Comparison of ENCODE assay signal across 8 mouse cellular contexts in genomic region chr4:126754231-126754611, GRCm38 (mm10). TPM values are rescaled to one million over a fixed set of nuclear protein-coding genes. Genes with fewer than 3 reads are reported as not detected.
A peak's percentile ranks its signal among the peaks of the same experiment; 100 is the strongest.
DNase-seq lines count a peak whose midpoint lies in the region; ATAC-seq lines count a peak whose summit lies in the region.

No protein-coding gene starts in this region.

- H3K9me3 ChIP-seq in lung, embryonic 16.5 days (ENCODE audit: control insufficient read depth, low read length), result no peaks in the 10 kb centered on the region
- no peaks in the 10 kb centered on the region for H3K9me3 ChIP-seq in embryonic facial prominence, embryonic 15.5 days (replicated peaks)
- no peaks in the 10 kb centered on the region for H3K9me3 ChIP-seq in intestine, embryonic 16.5 days (ENCODE audit: control insufficient read depth, low read length)
- no peaks in the 10 kb centered on the region for H3K9me3 ChIP-seq in neural tube, embryonic 14.5 days (ENCODE audit: control insufficient read depth, low read length)

- no peak for ATAC-seq in lung, embryonic 16.5 days (ENCODE audit: low read depth)
- ATAC-seq in embryonic facial prominence, embryonic 15.5 days (ENCODE audit: insufficient number of reproducible peaks, low FRiP score, low TSS enrichment, low read depth), result no peak
- ATAC-seq in intestine, embryonic 16.5 days, result no peak
- no peak for ATAC-seq in neural tube, embryonic 14.5 days (ENCODE audit: low read depth)
- ATAC-seq in monocyte, adult 5-6 weeks (replicated peaks; ENCODE audit: insufficient number of reproducible peaks, low FRiP score, low TSS enrichment, poor library complexity, severe bottlenecking), result no peak

- 1% methylated on average over 12 of the region's 12 CpGs for WGBS in lung, embryonic 16.5 days
- under 1% methylated on average over 12 of the region's 12 CpGs for WGBS in embryonic facial prominence, embryonic 15.5 days
- WGBS in intestine, embryonic 16.5 days, result 2% methylated on average over 12 of the region's 12 CpGs
- 2% methylated on average over 12 of the region's 12 CpGs for WGBS in neural tube, embryonic 14.5 days

- H3K36me3 ChIP-seq in lung, embryonic 16.5 days (ENCODE audit: control insufficient read depth, insufficient read depth, low read length), result peaks cover 3% of the 10 kb centered on the region
- peaks cover 21% of the 10 kb centered on the region for H3K36me3 ChIP-seq in embryonic facial prominence, embryonic 15.5 days
- H3K36me3 ChIP-seq in intestine, embryonic 16.5 days (ENCODE audit: control insufficient read depth, insufficient read depth, low read length), result 0 out of 2 replicates have a peak, but pooled peaks cover 2% of the 10 kb centered on the region
- peaks cover 10% of the 10 kb centered on the region; the same call in 1 of the 2 replicates for H3K36me3 ChIP-seq in neural tube, embryonic 14.5 days (ENCODE audit: control insufficient read depth, insufficient read depth, low read length)

- peak overlapping the region; percentile 63 for H3K4me2 ChIP-seq in lung, embryonic 16.5 days (ENCODE audit: low read depth, low read length)
- peak overlapping the region; percentile 98 for H3K4me2 ChIP-seq in embryonic facial prominence, embryonic 15.5 days (replicated peaks)
- peak overlapping the region; percentile 61 for H3K4me2 ChIP-seq in intestine, embryonic 16.5 days (ENCODE audit: low read depth, low read length)
- H3K4me2 ChIP-seq in neural tube, embryonic 14.5 days (ENCODE audit: low read depth, low read length), result peak overlapping the region; percentile 62

- peak overlapping the region; percentile 93 for H3K27ac ChIP-seq in lung, embryonic 16.5 days (ENCODE audit: low read length)
- H3K27ac ChIP-seq in embryonic facial prominence, embryonic 15.5 days (replicated peaks), result peak overlapping the region; percentile 98
- peak overlapping the region; percentile 97 for H3K27ac ChIP-seq in intestine, embryonic 16.5 days (ENCODE audit: low read length)
- peak overlapping the region; percentile 96 for H3K27ac ChIP-seq in neural tube, embryonic 14.5 days (ENCODE audit: low read depth, low read length)

- H3K4me1 ChIP-seq in lung, embryonic 16.5 days (replicated peaks; ENCODE audit: control insufficient read depth, insufficient read depth, low read length), result peaks cover 35% of the 10 kb centered on the region
- H3K4me1 ChIP-seq in embryonic facial prominence, embryonic 15.5 days, result peaks cover 45% of the 10 kb centered on the region
- H3K4me1 ChIP-seq in intestine, embryonic 16.5 days (ENCODE audit: control insufficient read depth, insufficient read depth, low read length), result peaks cover 28% of the 10 kb centered on the region
- H3K4me1 ChIP-seq in neural tube, embryonic 14.5 days (ENCODE audit: control insufficient read depth, insufficient read depth, low read length), result peaks cover 36% of the 10 kb centered on the region

- H3K4me3 ChIP-seq in lung, embryonic 16.5 days (ENCODE audit: low read length), result peak overlapping the region; percentile 73
- H3K4me3 ChIP-seq in embryonic facial prominence, embryonic 15.5 days (replicated peaks), result peak overlapping the region; percentile 91
- H3K4me3 ChIP-seq in intestine, embryonic 16.5 days (ENCODE audit: low read length), result peak overlapping the region; percentile 96
- H3K4me3 ChIP-seq in neural tube, embryonic 14.5 days (ENCODE audit: low read depth, low read length), result peak overlapping the region; percentile 67

- DNase-seq in lung, postnatal 25 days (ENCODE audit: low spot score), result no peak
- DNase-seq in adrenal gland, postnatal 10 days, result no peak
- DNase-seq in left cerebral cortex, postnatal 25 days (ENCODE audit: low spot score in 2 of 2), result no peak

- peak overlapping the region; percentile 80 for H3K9ac ChIP-seq in lung, embryonic 16.5 days (ENCODE audit: low read length)
- H3K9ac ChIP-seq in embryonic facial prominence, embryonic 15.5 days, result peak overlapping the region; percentile 82
- peak overlapping the region; percentile 94 for H3K9ac ChIP-seq in intestine, embryonic 16.5 days (ENCODE audit: low read depth, low read length)
- H3K9ac ChIP-seq in neural tube, embryonic 14.5 days (replicated peaks; ENCODE audit: low read depth, low read length), result peak overlapping the region; percentile 69

- intact Hi-C loops in left cerebral cortex, postnatal 25 days (cut with DNase I), result loop anchor here (5.0 kb wide), 2 partner anchors 38 to 552 kb away; partner anchors contain the start of gene Thrap3

- H3K27me3 ChIP-seq in lung, embryonic 16.5 days (ENCODE audit: control insufficient read depth, insufficient read depth, low read depth, low read length), result no peaks in the 10 kb centered on the region
- H3K27me3 ChIP-seq in embryonic facial prominence, embryonic 15.5 days, result no peaks in the 10 kb centered on the region
- H3K27me3 ChIP-seq in intestine, embryonic 16.5 days (replicated peaks; ENCODE audit: control insufficient read depth, insufficient read depth, low read length), result no peaks in the 10 kb centered on the region
- H3K27me3 ChIP-seq in neural tube, embryonic 14.5 days (ENCODE audit: control insufficient read depth, insufficient read depth, low read length), result no peaks in the 10 kb centered on the region

RNA-seq across cellular contexts. Expression of gene AU040320, which starts 0.9 kb away (rescaled TPM):
- 24.2 and 26.2 TPM in 2 replicates for polyA plus RNA-seq in lung, embryonic 16.5 days (2015; fragmentation: Nextera tagmentation; extraction: Ambion mirVana)
- polyA plus RNA-seq in embryonic facial prominence, embryonic 15.5 days (2015; fragmentation: Nextera tagmentation; extraction: Ambion mirVana), result 17.6 and 22.7 TPM in 2 replicates
- 36.4 and 44.0 TPM in 2 replicates for polyA plus RNA-seq in intestine, embryonic 16.5 days (2015; fragmentation: Nextera tagmentation; extraction: Ambion mirVana)
- polyA plus RNA-seq in neural tube, embryonic 14.5 days (2014; fragmentation: Nextera tagmentation; extraction: Ambion mirVana), result 43.2 and 47.2 TPM in 2 replicates
- total RNA-seq in adrenal gland, postnatal 10 days (2021), result 10 to 100 TPM; 26.6 to 33.5 TPM
- 10 to 100 TPM; 51.5 to 65.0 TPM for total RNA-seq in left cerebral cortex, postnatal 25 days (2021)
- total RNA-seq in monocyte, adult 5-6 weeks (2017), result 18.5 to 37.3 TPM (median 20.5 TPM) in 3 replicates

RNA-seq across cellular contexts. Expression of gene Ncdn, which starts 1.0 kb away (rescaled TPM):
- polyA plus RNA-seq in lung, embryonic 16.5 days (2015; fragmentation: Nextera tagmentation; extraction: Ambion mirVana), result 24.5 and 26.7 TPM in 2 replicates
- polyA plus RNA-seq in embryonic facial prominence, embryonic 15.5 days (2015; fragmentation: Nextera tagmentation; extraction: Ambion mirVana), result 31.6 and 33.4 TPM in 2 replicates
- polyA plus RNA-seq in intestine, embryonic 16.5 days (2015; fragmentation: Nextera tagmentation; extraction: Ambion mirVana), result 25.6 and 27.4 TPM in 2 replicates
- polyA plus RNA-seq in neural tube, embryonic 14.5 days (2014; fragmentation: Nextera tagmentation; extraction: Ambion mirVana), result 110 and 111 TPM in 2 replicates
- total RNA-seq in adrenal gland, postnatal 10 days (2021), result 10 to 100 TPM; 22.0 to 23.1 TPM
- total RNA-seq in left cerebral cortex, postnatal 25 days (2021), result 100 to 1,000 TPM; 920 to 932 TPM
- total RNA-seq in monocyte, adult 5-6 weeks (2017), result 4.7 to 9.4 TPM (median 6.5 TPM) in 3 replicates

RNA-seq across cellular contexts. Expression of gene Tfap2e, which starts 18.2 kb away (rescaled TPM):
- 0.09 TPM in 1 of 2 replicates, not detected in the other for polyA plus RNA-seq in lung, embryonic 16.5 days (2015; fragmentation: Nextera tagmentation; extraction: Ambion mirVana)
- 0.60 and 1.1 TPM in 2 replicates for polyA plus RNA-seq in embryonic facial prominence, embryonic 15.5 days (2015; fragmentation: Nextera tagmentation; extraction: Ambion mirVana)
- polyA plus RNA-seq in intestine, embryonic 16.5 days (2015; fragmentation: Nextera tagmentation; extraction: Ambion mirVana), result not detected in 2 replicates
- not detected in 2 replicates for polyA plus RNA-seq in neural tube, embryonic 14.5 days (2014; fragmentation: Nextera tagmentation; extraction: Ambion mirVana)
- not detected for total RNA-seq in adrenal gland, postnatal 10 days (2021)
- total RNA-seq in left cerebral cortex, postnatal 25 days (2021), result not detected
- not detected in 3 replicates for total RNA-seq in monocyte, adult 5-6 weeks (2017)
